Mouse (Mus musculus): ENCODE data around the gene Paics. TPM values are rescaled to one million over a fixed set of nuclear protein-coding genes. Genes with fewer than 3 reads are reported as not detected.
A peak's percentile ranks its signal among the peaks of the same experiment; 100 is the strongest.

Paics gene
- polyA plus RNA-seq, 1 experiment from 2014 or later, result 484 TPM

GRCm38 (mm10) chr5:76974554-76975285 is 23.6 kb downstream of the Paics start, which contains the start of gene Srp72:
Gene Srp72, plus strand, starts transcription at chr5:76974683.
- Histone ChIP-seq H3K9ac (ENCODE audit: low read length) (peak within 1 kb of the TSS; percentile 74), H3K4me2 (ENCODE audit: low read depth, severe bottlenecking) (peak within 1 kb of the TSS; percentile 81), H3K9me3 (ENCODE audit: control insufficient read depth, low read length) (no peaks in the 10 kb centered on the region), H3K27me3 (ENCODE audit: control insufficient read depth, insufficient read depth, low read length) (no peaks in the 10 kb centered on the region), H3K27ac (replicated peaks; ENCODE audit: low read depth, low read length) (no peak within 1 kb of the TSS), H3K4me3 (ENCODE audit: low read depth, low read length) (peak within 1 kb of the TSS; percentile 62), H3K4me1 (ENCODE audit: control insufficient read depth, insufficient read depth, low read length) (0 out of 2 replicates have a peak, but pooled peaks cover 5% of the 10 kb centered on the region), H3K36me3 (ENCODE audit: control insufficient read depth, insufficient read depth, low read length) (peaks cover 13% of the 10 kb centered on the region)
- DNase-seq (ENCODE audit: low spot score) (peak; percentile 96), ATAC-seq (ENCODE audit: insufficient number of reproducible peaks, low FRiP score, low TSS enrichment, low read depth) (peak; percentile 92)
- under 1% methylated on average over 60 of the region's 60 CpGs for WGBS

- Histone ChIP-seq H3K27ac (replicated peaks; ENCODE audit: low read depth, low read length) (no peak overlapping the region), H3K36me3 (ENCODE audit: control insufficient read depth, insufficient read depth, low read length) (peaks cover 15% of the 10 kb centered on the region), H3K4me3 (ENCODE audit: low read depth, low read length) (peak overlapping the region; percentile 62), H3K9ac (ENCODE audit: low read length) (no peak overlapping the region), H3K4me2 (ENCODE audit: low read depth, severe bottlenecking) (peak overlapping the region; percentile 49), H3K27me3 (ENCODE audit: control insufficient read depth, insufficient read depth, low read length) (no peaks in the 10 kb centered on the region), H3K9me3 (ENCODE audit: control insufficient read depth, low read length) (no peaks in the 10 kb centered on the region), H3K4me1 (ENCODE audit: control insufficient read depth, insufficient read depth, low read length) (0 out of 2 replicates have a peak, but pooled peaks cover 5% of the 10 kb centered on the region)
- no peak for ATAC-seq (ENCODE audit: insufficient number of reproducible peaks, low FRiP score, low TSS enrichment, low read depth)
- no peak for DNase-seq (ENCODE audit: low spot score)
- 82% methylated on average over 8 of the region's 8 CpGs for WGBS
These were observed 24.6 kb downstream of the Paics start for GRCm38 (mm10) chr5:76975736-76976135.

- no peak for ATAC-seq (ENCODE audit: insufficient number of reproducible peaks, low FRiP score, low TSS enrichment, low read depth)
- Histone ChIP-seq H3K4me2 (ENCODE audit: low read depth, severe bottlenecking) (no peak overlapping the region), H3K9ac (ENCODE audit: low read length) (no peak overlapping the region), H3K4me1 (ENCODE audit: control insufficient read depth, insufficient read depth, low read length) (no peaks in the 10 kb centered on the region), H3K4me3 (ENCODE audit: low read depth, low read length) (no peak overlapping the region), H3K27ac (replicated peaks; ENCODE audit: low read depth, low read length) (no peak overlapping the region), H3K36me3 (ENCODE audit: control insufficient read depth, insufficient read depth, low read length) (peaks cover 39% of the 10 kb centered on the region), H3K9me3 (ENCODE audit: control insufficient read depth, low read length) (no peaks in the 10 kb centered on the region), H3K27me3 (ENCODE audit: control insufficient read depth, insufficient read depth, low read length) (no peaks in the 10 kb centered on the region)
- 93% methylated on average over 11 of the region's 11 CpGs for whole genome bisulfite sequencing
- no peak for DNase-seq (ENCODE audit: low spot score)
These were observed 32.9 kb downstream of the Paics start for GRCm38 (mm10) chr5:76984015-76984414.

GRCm38 (mm10) chr5:76990789-76991188 is 39.7 kb downstream of the Paics start:
- DNase-seq (ENCODE audit: low spot score) (no peak), ATAC-seq (ENCODE audit: insufficient number of reproducible peaks, low FRiP score, low TSS enrichment, low read depth) (no peak)
- Histone ChIP-seq H3K9ac (ENCODE audit: low read length) (no peak overlapping the region), H3K4me3 (ENCODE audit: low read depth, low read length) (no peak overlapping the region), H3K4me2 (ENCODE audit: low read depth, severe bottlenecking) (no peak overlapping the region), H3K36me3 (ENCODE audit: control insufficient read depth, insufficient read depth, low read length) (peaks cover 12% of the 10 kb centered on the region; the same call in 1 of the 2 replicates), H3K4me1 (ENCODE audit: control insufficient read depth, insufficient read depth, low read length) (no peaks in the 10 kb centered on the region), H3K27ac (replicated peaks; ENCODE audit: low read depth, low read length) (no peak overlapping the region), H3K27me3 (ENCODE audit: control insufficient read depth, insufficient read depth, low read length) (no peaks in the 10 kb centered on the region), H3K9me3 (ENCODE audit: control insufficient read depth, low read length) (no peaks in the 10 kb centered on the region)
- 99% methylated on average over 3 of the region's 3 CpGs for WGBS

- Histone ChIP-seq H3K9me3 (ENCODE audit: control insufficient read depth, low read length) (no peaks in the 10 kb centered on the region), H3K4me1 (ENCODE audit: control insufficient read depth, insufficient read depth, low read length) (no peaks in the 10 kb centered on the region), H3K4me3 (ENCODE audit: low read depth, low read length) (no peak overlapping the region), H3K36me3 (ENCODE audit: control insufficient read depth, insufficient read depth, low read length) (peaks cover 17% of the 10 kb centered on the region; the same call in 1 of the 2 replicates), H3K9ac (ENCODE audit: low read length) (no peak overlapping the region), H3K27ac (replicated peaks; ENCODE audit: low read depth, low read length) (no peak overlapping the region), H3K27me3 (ENCODE audit: control insufficient read depth, insufficient read depth, low read length) (no peaks in the 10 kb centered on the region), H3K4me2 (ENCODE audit: low read depth, severe bottlenecking) (no peak overlapping the region)
- WGBS, result 87% methylated on average over 5 of the region's 5 CpGs
- no peak for DNase-seq (ENCODE audit: low spot score)
- no peak for ATAC-seq (ENCODE audit: insufficient number of reproducible peaks, low FRiP score, low TSS enrichment, low read depth)
These were observed 42.2 kb downstream of the Paics start for GRCm38 (mm10) chr5:76993174-76993814.

- 65% methylated on average over 5 of the region's 5 CpGs for WGBS
- Histone ChIP-seq H3K27ac (replicated peaks; ENCODE audit: low read depth, low read length) (no peak overlapping the region), H3K27me3 (ENCODE audit: control insufficient read depth, insufficient read depth, low read length) (no peaks in the 10 kb centered on the region), H3K9me3 (ENCODE audit: control insufficient read depth, low read length) (no peaks in the 10 kb centered on the region), H3K4me1 (ENCODE audit: control insufficient read depth, insufficient read depth, low read length) (no peaks in the 10 kb centered on the region), H3K4me2 (ENCODE audit: low read depth, severe bottlenecking) (no peak overlapping the region), H3K4me3 (ENCODE audit: low read depth, low read length) (no peak overlapping the region), H3K9ac (ENCODE audit: low read length) (no peak overlapping the region), H3K36me3 (ENCODE audit: control insufficient read depth, insufficient read depth, low read length) (peaks cover 14% of the 10 kb centered on the region; the same call in 1 of the 2 replicates)
- ATAC-seq (ENCODE audit: insufficient number of reproducible peaks, low FRiP score, low TSS enrichment, low read depth), result no peak
- DNase-seq (ENCODE audit: low spot score), result peak; percentile 32
These were observed 47.3 kb downstream of the Paics start for GRCm38 (mm10) chr5:76998416-76998815.

- H3K4me3 ChIP-seq (ENCODE audit: low read depth, low read length), result no peak overlapping the region
- no peak overlapping the region for H3K4me2 ChIP-seq (ENCODE audit: low read depth, severe bottlenecking)
- DNase-seq (ENCODE audit: low spot score) (no peak), ATAC-seq (ENCODE audit: insufficient number of reproducible peaks, low FRiP score, low TSS enrichment, low read depth) (no peak)
- no peaks in the 10 kb centered on the region for H3K9me3 ChIP-seq (ENCODE audit: control insufficient read depth, low read length)
- H3K9ac ChIP-seq (ENCODE audit: low read length), result no peak overlapping the region
- H3K36me3 ChIP-seq (ENCODE audit: control insufficient read depth, insufficient read depth, low read length), result peaks cover 11% of the 10 kb centered on the region; the same call in 1 of the 2 replicates
- WGBS, result 87% methylated on average over 17 of the region's 17 CpGs
- no peaks in the 10 kb centered on the region for H3K4me1 ChIP-seq (ENCODE audit: control insufficient read depth, insufficient read depth, low read length)
- H3K27me3 ChIP-seq (ENCODE audit: control insufficient read depth, insufficient read depth, low read length), result no peaks in the 10 kb centered on the region
- H3K27ac ChIP-seq (replicated peaks; ENCODE audit: low read depth, low read length), result no peak overlapping the region
These were observed 50.1 kb downstream of the Paics start for GRCm38 (mm10) chr5:77001192-77001591.

- Histone ChIP-seq H3K4me3 (ENCODE audit: low read depth, low read length) (no peak within 1 kb of the TSS), H3K4me1 (ENCODE audit: control insufficient read depth, insufficient read depth, low read length) (no peaks in the 10 kb centered on the region), H3K27ac (replicated peaks; ENCODE audit: low read depth, low read length) (no peak within 1 kb of the TSS), H3K9ac (ENCODE audit: low read length) (no peak within 1 kb of the TSS), H3K4me2 (ENCODE audit: low read depth, severe bottlenecking) (no peak within 1 kb of the TSS), H3K9me3 (ENCODE audit: control insufficient read depth, low read length) (no peaks in the 10 kb centered on the region), H3K36me3 (ENCODE audit: control insufficient read depth, insufficient read depth, low read length) (peaks cover 3% of the 10 kb centered on the region; the same call in 1 of the 2 replicates), H3K27me3 (ENCODE audit: control insufficient read depth, insufficient read depth, low read length) (no peaks in the 10 kb centered on the region)
- DNase-seq (ENCODE audit: low spot score) (no peak), ATAC-seq (ENCODE audit: insufficient number of reproducible peaks, low FRiP score, low TSS enrichment, low read depth) (no peak)
- 95% methylated on average over 6 of the region's 6 CpGs for WGBS
These were observed 53.1 kb downstream of the Paics start, which contains the start of gene Arl9 for GRCm38 (mm10) chr5:77004051-77004821. Gene Arl9, plus strand, starts transcription at chr5:77004055.

All from limb, embryonic 11.5 days (tissue).